Mouse (Mus musculus): ENCODE measurements around the gene Dhrs11.

- TF ChIP-seq CTCF (IDR thresholded peaks at IDR 0.05; ENCODE audit: control insufficient read depth, insufficient read depth, insufficient read length) (no peak), CEBPB (IDR thresholded peaks at IDR 0.05; ENCODE audit: low read depth) (no peak), MAX (IDR thresholded peaks at IDR 0.05) (no peak), USF1 (IDR thresholded peaks at IDR 0.05; ENCODE audit: low read depth) (no peak), MYOG (IDR thresholded peaks at IDR 0.05; ENCODE audit: control insufficient read depth, extremely low read depth, insufficient read length) (no peak)
Measured at GRCm38 (mm10) chr11:84827901-84828503, 792 bp downstream of the Dhrs11 start.

Data from C2C12 (cell line).